Mouse (Mus musculus) left cerebral cortex, adult 18-20 months (tissue): Measurements from ENCODE around the gene Gngt1. TPM values are rescaled to one million over a fixed set of nuclear protein-coding genes. Genes with fewer than 3 reads are reported as not detected.

Experiments
- DNase-seq, 2 experiments: peaks; one replicate each; pipeline ENCODE4 v3.0.0; 2021 to 2022; ENCODE audit warnings: low spot score in 2 of 2, mixed read lengths in 1 of 2
- long read RNA-seq, 2 experiments: library from polyadenylated mRNA; stranded (forward); transcript quantifications; one replicate each; pipeline ENCODE4 v2.0.0; 2021
- total RNA-seq, 2 experiments: library from RNA; stranded (reverse); gene quantifications; 2 replicates each; pipeline ENCODE4 v1.2.3; 2021

Gngt1 gene
- total RNA-seq, result not detected
- long read RNA-seq, experiment 1, result 0 reads
- long read RNA-seq, experiment 2, result 0 reads

- no peak for DNase-seq
Measured at GRCm38 (mm10) chr6:3993492-3993891, at the start of gene Gngt1. Gngt1 (plus strand) TSS chr6:3993792.

DNA sequence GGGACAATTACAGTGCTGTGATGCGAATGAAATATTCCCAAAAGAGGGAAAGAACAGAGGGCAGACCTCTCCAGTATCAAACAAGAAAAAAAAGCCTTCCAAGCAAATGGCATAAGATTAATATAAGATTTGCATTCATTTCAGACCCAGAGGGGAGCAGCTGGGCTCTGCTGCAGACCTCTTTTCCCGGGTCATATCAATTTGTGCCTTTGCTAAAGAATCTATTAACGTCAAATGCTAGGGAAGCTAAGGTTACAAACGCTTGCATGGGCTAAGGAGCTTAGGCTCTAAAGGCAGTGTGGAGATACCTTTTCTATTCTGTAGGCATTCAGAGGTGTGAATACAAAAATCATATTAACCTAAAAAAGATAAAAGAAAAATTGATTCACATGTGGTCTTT is 38.6 kb upstream of the Gngt1 start:
- no peak for DNase-seq

DNA sequence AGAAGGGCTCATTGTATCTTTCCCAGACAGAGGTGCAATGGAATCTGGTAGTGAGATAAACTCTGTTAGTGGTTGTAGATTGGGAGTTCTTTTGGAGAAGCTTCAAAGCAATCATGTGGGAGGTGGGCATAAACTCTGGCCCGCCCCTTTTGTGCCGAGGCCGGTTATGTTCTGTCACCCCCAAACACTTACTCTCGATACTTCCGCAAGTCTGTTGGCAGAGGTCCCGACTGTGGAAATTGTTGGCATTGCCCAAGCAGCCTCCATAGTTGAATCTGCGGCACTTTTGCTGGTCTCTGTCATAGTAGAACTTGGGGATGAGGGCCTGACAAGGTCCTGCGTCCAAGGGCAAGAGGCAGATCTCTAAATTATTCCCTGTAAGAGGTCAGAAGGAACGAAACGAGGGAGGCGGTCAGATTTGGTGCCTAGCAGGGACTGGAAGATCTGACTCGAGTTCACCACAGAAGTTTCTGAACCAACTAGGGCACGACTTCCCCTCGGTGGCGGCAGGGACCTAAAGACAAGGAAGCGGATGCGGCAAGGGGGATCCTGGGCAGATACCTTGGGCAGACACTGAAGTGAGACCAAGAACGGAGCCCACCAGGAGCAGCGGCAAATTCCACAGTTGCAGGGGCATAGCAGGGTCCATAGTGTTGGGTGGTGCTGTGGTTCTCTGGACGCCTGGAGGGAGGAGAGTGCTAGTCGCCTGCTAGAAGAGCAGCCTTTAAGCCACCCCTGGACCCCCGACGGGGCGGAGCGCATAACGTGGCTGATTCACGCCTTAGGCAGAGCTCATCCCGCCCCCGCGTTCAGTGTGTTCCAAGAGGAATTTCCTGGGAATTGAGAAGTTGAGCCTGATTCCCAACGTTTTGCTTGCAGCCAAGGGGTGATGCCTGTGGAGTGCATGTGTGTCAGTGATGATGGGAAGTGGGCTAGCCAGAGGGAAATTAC is 25.6 kb upstream of the Gngt1 start:
- peak in 1 of 2 experiments; percentile 2 for DNase-seq

DNA sequence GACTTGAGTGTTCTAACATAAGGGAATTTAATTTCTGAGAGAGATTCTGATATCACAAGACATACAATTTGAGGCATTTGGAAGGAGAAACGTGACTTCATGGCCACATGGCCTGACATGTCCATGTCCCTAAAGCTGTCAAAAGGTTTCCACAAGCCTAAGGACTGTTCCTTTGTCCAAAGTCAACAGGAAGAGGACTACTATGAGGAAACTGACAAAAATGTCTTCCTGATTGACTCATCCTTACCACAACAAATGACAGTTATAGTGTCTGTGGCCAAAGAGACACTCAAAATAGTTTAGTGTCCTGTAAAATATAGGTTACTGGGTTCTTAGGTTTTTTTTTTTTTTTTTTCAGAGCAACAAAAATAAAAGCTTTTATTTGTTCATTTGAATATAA is 19.9 kb upstream of the Gngt1 start:
- DNase-seq, result no peak

DNA sequence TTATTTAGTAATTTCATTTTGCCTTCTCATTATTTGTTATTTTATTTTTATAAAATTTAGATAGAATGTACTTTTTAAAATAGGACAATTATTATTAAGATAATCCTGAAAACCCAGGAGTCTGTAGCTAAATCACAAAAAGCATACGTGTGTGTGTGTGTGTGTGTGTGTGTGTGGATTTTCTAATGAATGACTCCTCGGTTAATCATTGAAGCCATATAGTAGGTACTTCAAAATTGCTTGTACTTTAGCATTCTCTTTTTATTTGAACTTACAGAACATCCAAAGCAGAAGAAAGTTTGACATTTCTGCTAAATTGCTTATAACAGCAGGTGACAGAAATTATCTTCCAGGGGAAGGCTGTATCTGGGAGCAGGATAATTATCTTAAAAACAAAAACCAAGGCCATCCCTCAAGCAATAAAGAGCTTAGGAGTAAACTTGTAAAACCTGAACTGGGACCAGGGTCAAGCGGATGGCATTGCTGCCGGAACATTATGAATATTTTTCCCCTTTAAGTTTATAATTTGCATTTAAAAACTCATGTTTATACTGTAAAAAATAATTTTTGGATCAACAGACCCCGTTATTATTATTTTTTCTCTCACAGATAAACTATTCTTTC is 10.8 kb upstream of the Gngt1 start:
- DNase-seq, result no peak

DNA sequence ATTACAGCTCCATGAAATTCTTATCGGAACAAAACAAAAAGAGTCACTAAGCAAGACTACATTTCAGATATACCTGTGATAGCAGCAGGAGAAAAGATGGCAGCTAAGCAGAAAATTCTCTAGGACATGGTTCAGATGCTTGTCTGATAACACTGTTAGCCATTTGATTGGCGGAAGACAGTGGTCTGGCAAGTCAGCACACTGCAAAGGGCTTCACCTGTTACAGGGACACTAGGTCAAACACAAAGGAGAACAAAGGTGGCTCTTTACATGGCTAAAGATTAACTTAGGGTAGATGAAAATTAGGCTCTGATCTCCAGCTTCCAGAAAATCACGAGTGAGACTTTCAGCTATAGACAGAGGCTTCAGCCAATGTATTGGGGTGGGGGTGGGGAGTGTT is 4.8 kb upstream of the Gngt1 start, which contains the start of gene Tfpi2:
Gene Tfpi2 (minus strand): TSS at position 170 of the 400 bp plus-strand sequence.
- no peak for DNase-seq

DNA sequence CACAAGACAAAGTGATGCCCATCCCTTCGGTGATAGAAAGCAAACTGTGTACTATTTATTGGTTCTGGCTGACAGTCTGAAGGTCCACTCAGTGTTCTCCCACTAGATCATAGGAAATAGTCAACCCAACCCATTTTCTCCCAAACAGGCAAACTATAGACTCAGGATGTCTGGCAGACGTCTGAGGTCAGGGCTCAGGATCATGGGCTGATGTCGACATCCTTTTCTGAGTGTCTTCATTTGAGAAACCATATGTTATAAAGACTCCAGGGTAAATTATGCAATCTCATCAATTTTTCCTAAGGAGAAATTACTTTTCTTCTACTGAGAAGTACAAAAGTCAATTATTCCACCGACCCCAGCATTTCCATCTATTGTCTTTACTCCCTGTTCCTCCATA is 4.5 kb downstream of the Gngt1 start:
- no peak for DNase-seq

- no peak for DNase-seq
Measured at GRCm38 (mm10) chr6:3999296-3999695, 5.7 kb downstream of the Gngt1 start.

- DNase-seq, result no peak
Measured at GRCm38 (mm10) chr6:4000716-4001115, 7.1 kb downstream of the Gngt1 start.

GRCm38 (mm10) chr6:4003445-4003844 is 9.9 kb downstream of the Gngt1 start:
- no peak for DNase-seq

GRCm38 (mm10) chr6:4003890-4004306 is 10.3 kb downstream of the Gngt1 start, which contains the start of gene Gng11:
Gng11 (plus strand) TSS chr6:4003904.
- peak; percentile 6 to 37 for DNase-seq

DNA sequence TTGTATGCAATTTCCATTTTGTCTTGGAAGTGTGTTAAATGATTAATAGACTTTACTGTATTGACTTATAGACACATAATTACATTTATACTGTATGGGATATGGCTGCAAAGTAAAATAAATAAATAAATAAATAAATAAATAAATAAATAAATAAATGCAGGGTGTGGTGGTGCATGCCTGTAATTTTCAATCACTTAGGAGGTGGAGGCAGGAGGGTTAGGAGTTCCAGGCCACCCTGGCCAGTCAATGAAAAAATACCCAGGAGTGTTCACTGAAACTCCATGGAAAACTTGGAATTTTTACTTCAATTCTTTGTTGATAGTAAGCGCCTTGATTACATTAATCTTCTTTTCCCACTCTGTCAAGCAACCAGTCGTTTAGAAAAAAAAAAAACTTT is 11.2 kb downstream of the Gngt1 start:
- DNase-seq, result no peak

GRCm38 (mm10) chr6:4008501-4009040 is 15.0 kb downstream of the Gngt1 start:
- DNase-seq, result no peak

DNA sequence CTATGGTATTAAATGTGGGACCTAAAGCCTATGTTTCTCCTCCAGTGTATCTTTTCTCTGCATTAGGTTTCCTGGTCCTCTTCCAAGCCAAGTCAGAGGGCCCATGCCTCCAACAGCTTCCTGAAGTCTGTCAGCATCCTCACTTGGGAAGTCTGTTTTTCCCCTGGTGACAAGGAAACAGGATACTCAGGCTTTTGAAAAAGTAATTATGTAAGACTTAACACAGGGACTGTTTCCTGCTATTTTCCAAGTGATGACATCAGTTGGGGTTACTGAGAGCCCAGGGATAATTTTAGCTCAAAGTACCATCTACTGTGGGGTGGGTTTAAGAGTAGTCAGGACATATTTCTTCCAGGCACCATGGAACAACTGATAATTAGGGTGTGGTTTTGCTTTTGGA is 16.0 kb downstream of the Gngt1 start:
- no peak for DNase-seq

DNA sequence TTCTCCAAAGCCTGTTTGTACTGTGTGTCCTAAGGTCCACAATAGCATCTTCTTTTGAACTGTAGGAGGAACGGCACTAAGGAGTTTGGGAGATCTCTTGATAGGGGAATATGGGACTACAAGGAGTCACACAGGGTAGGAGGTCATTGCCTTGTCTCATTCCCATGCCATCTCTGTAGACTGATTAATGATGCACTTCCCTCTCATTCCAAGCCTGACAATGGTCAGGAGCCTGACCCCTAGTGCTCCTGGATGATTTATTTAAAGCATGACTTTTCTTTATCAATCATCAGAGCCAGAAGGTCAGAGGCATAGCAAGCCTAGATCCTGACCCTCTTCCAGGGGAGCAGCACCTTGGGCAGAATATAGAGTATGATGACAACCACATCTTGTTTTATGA is 29.1 kb downstream of the Gngt1 start:
- no peak for DNase-seq

DNA sequence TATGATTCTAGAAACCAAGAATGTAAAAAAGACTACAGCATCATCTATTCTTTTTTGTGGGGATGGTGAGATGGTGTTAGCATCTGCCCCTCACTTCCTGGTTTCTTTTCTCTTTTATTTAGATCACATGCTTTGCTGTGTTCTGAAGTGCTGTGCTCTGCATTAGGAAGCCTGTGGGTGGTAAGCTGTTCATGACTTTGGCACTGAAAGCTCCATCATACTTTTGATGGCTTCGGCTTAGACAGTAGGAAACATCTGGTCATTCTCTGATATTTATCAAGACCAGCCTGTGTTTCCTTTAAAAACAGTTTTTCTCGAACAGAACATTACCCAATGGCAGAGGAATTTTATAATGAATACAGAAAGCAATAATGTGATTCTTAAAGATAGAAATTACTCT is 32.8 kb downstream of the Gngt1 start:
- no peak for DNase-seq

DNA sequence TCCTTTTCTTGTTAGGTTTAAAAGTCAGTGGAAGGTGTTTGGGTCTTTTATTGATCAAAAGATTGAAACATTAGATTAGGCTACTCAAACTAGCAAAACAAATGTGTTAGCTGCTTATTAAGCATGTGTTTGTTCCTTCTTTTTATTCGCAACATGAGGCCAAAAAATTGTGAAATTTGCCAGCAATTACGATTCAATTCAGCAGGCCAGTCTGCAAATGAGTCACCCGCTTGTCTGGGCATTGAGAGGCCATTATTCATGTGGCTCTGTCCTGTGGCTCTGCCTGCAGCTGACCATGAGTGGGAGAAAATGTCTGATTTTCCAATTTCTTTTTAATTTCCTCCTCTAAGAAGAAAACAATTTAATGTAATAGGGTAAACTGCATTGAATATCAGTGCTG is 37.4 kb downstream of the Gngt1 start:
- no peak for DNase-seq

DNA sequence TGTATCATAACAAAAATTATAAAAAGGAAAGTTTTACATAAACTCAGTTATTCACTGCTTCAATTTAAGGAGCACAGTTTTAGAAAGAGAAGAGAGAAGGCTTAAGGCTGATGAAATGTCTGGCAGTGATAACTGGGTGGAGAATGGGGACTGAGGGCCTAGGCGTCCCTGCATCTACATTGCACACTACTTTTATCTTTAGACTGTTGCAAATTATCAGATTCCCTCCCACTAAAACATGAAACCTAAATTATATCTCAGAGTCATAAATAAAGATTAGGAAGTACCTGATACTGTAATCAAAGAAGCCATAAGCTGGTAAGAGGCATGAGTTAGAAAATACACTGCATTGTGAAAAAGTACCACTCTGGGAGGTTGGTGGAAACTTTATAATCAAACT is 48.2 kb downstream of the Gngt1 start:
- DNase-seq, result no peak
